Mouse (Mus musculus) neural tube, embryonic 12.5 days (tissue): Measurements from ENCODE around the gene Cbx5. TPM values are rescaled to one million over a fixed set of nuclear protein-coding genes. Genes with fewer than 3 reads are reported as not detected.
"Not testable (repeated sequence)": the region's sequence is repeated elsewhere in the genome, so short reads cannot be mapped to it uniquely, and the experiment has no call there.

ENCODE experiments used
- ATAC-seq: fragments of 200-750 bp; cut with Nextera tagmentation; 2 replicates; pipeline ENCODE4 v1.8.0; 2017; ENCODE audit warnings: low read depth, mild to moderate bottlenecking, moderate TSS enrichment, moderate library complexity; ENCODE audit not compliant: low FRiP score
- H3K27ac ChIP-seq: fragments of 300-500 bp; sonication (generic); 2 replicates; pipeline ENCODE4 v1.5.1; 2016
- H3K27me3 ChIP-seq: fragments of 300-500 bp; sonication (generic); replicated peaks from 2 replicates; pipeline ENCODE4 v1.6.1; 2016; ENCODE audit warnings: mild to moderate bottlenecking
- H3K36me3 ChIP-seq: fragments of 300-500 bp; sonication (generic); 2 replicates; pipeline ENCODE4 v1.6.1; 2016; ENCODE audit warnings: mild to moderate bottlenecking
- H3K4me1 ChIP-seq: fragments of 300-500 bp; sonication (generic); 2 replicates; pipeline ENCODE4 v1.6.1; 2016
- H3K4me2 ChIP-seq: fragments of 300-500 bp; sonication (generic); replicated peaks from 2 replicates; pipeline ENCODE4 v1.6.1; 2016; ENCODE audit warnings: mild to moderate bottlenecking
- H3K4me3 ChIP-seq: fragments of 300-500 bp; sonication (generic); 2 replicates; pipeline ENCODE4 v1.5.1; 2016
- H3K9ac ChIP-seq: fragments of 300-500 bp; sonication (generic); 2 replicates; pipeline ENCODE4 v1.6.1; 2016; ENCODE audit warnings: mild to moderate bottlenecking
- H3K9me3 ChIP-seq: fragments of 300-500 bp; sonication (generic); 2 replicates; pipeline ENCODE4 v1.6.1; 2016; ENCODE audit warnings: mild to moderate bottlenecking
- WGBS: fragments of 180-500 bp; shearing (Covaris S2); methylation state at CpG from one replicate; pipeline ENCODE4 v1.1.7; 2016; 5-methylcytosine and 5-hydroxymethylcytosine counted together
- polyA plus RNA-seq: library from polyadenylated mRNA; unstranded; fragments of >200 nt; fragmentation: Nextera tagmentation; extraction: Ambion mirVana; gene quantifications from 2 replicates; pipeline ENCODE4 v1.2.1, GENCODE M21; 2016

Cbx5 gene
- polyA plus RNA-seq, 1 experiment from 2014 or later = 149 TPM

- H3K27ac ChIP-seq = no peak overlapping the region
- no peaks in the 10 kb centered on the region for H3K9me3 ChIP-seq
These were observed 9.0 kb upstream of the Cbx5 start for GRCm38 (mm10) chr15:103248401-103249313.

GRCm38 (mm10) chr15:103247782-103248400 is 8.3 kb upstream of the Cbx5 start:
- no peak overlapping the region for H3K9ac ChIP-seq
- H3K27me3 ChIP-seq = no peaks in the 10 kb centered on the region
- ATAC-seq = no peak
- H3K4me1 ChIP-seq = peaks cover 11% of the 10 kb centered on the region
- H3K4me2 ChIP-seq = no peak overlapping the region
- peaks cover 57% of the 10 kb centered on the region for H3K36me3 ChIP-seq
- H3K9me3 ChIP-seq = no peaks in the 10 kb centered on the region
- H3K27ac ChIP-seq = no peak overlapping the region
- H3K4me3 ChIP-seq = no peak overlapping the region

More at GRCm38 (mm10) chr15:103248401-103249313, 9.0 kb upstream of the Cbx5 start:
- Histone ChIP-seq H3K4me2 (no peak overlapping the region), H3K27me3 (no peaks in the 10 kb centered on the region), H3K9ac (no peak overlapping the region), H3K4me3 (no peak overlapping the region), H3K4me1 (peaks cover 3% of the 10 kb centered on the region), H3K36me3 (peaks cover 49% of the 10 kb centered on the region)
- WGBS = 85% methylated on average over 28 of the region's 28 CpGs
- peak; percentile 41; the same call in 1 of the 2 replicates for ATAC-seq

DNA sequence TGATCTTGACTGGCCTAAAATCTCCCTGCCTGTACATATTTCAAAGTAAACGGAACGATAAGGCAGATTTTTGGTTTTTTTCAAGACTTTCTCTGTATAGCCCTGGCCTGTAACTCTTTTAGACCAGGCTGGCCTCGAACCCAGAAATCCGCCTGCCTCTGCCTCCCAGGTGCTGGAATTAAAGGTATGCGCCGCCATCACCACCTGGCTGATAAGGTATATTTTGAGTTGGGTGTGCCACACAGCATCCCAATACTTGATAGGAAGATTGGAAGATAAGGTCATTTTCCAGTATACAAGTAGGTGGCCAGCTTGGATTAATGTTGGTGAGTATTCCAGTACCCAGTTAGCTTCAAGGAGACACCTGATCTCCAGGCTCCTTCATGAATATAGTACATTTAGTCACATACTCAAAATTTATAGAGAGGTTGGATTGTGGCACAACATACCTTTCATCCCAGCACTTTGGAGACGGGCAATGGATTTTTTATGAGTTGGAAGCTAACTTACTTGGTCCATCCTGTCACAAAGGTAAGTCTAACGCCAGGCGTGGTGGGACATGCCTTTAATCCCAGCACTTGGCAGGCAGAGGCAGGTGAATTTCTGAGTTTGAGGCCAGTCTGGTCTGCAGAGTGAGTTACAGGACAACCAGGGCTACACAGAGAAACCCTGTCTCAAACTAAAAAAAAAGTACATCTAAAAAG is 7.6 kb upstream of the Cbx5 start:
- 90% methylated on average over 9 of the region's 9 CpGs for WGBS
- no peaks in the 10 kb centered on the region for H3K27me3 ChIP-seq
- ATAC-seq = no peak

DNA sequence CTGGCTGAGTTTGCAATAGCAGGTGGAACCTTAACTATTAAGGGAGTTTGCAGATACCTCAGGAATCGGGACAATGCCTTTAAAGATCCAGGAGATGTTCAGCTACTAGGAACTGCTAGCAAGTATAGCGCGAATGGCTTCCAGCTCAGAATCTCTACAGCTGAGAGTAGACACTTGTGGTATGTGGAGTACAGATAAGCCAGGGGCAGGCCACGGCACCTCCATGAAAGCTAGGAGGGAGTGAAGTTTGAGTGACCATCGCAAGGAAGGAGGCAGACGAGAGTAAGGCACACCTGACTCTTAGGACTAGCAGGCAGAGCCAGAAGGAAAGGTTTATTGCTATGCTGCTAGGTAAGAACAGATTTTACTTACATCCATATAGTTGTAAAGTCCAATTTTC is 6.0 kb upstream of the Cbx5 start:
- no peaks in the 10 kb centered on the region for H3K27me3 ChIP-seq
- H3K4me3 ChIP-seq = no peak overlapping the region
- peaks cover 24% of the 10 kb centered on the region for H3K4me1 ChIP-seq
- peaks cover 71% of the 10 kb centered on the region for H3K36me3 ChIP-seq
- no peak overlapping the region for H3K27ac ChIP-seq
- H3K9ac ChIP-seq = no peak overlapping the region
- no peaks in the 10 kb centered on the region for H3K9me3 ChIP-seq
- no peak overlapping the region for H3K4me2 ChIP-seq
- ATAC-seq = no peak
- WGBS = 79% methylated on average over 6 of the region's 6 CpGs

More for the DNA sequence above, 7.6 kb upstream of the Cbx5 start:
- H3K4me1 ChIP-seq = peaks cover 18% of the 10 kb centered on the region
- no peaks in the 10 kb centered on the region for H3K9me3 ChIP-seq
- no peak overlapping the region for H3K9ac ChIP-seq
- peaks cover 64% of the 10 kb centered on the region for H3K36me3 ChIP-seq
- H3K27ac ChIP-seq = no peak overlapping the region
- no peak overlapping the region for H3K4me2 ChIP-seq
- no peak overlapping the region for H3K4me3 ChIP-seq

DNA sequence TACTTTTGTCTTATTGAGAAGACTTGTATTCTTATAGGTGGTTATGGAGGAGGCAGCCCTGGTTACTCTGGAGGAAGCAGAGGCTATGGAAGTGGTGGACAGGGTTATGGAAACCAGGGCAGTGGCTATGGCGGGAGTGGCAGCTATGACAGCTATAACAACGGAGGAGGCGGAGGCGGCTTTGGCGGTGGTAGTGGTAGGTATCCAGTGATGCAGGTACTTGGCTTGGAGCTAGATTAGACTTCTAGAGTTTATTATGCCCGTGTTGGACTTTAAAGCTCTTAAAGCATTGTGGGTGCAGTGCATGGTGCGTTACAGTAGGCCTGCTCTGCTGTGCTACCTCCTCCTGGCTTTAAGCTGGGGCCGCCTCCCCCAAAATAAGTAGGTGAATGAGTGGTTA is 3.3 kb upstream of the Cbx5 start:
- Histone ChIP-seq H3K4me2 (peak overlapping the region; percentile 95), H3K27me3 (no peaks in the 10 kb centered on the region), H3K36me3 (peaks cover 56% of the 10 kb centered on the region), H3K9ac (peak overlapping the region; percentile 51; the same call in 1 of the 2 replicates), H3K27ac (no peak overlapping the region), H3K4me3 (peak overlapping the region; percentile 20; the same call in 1 of the 2 replicates), H3K9me3 (no peaks in the 10 kb centered on the region), H3K4me1 (peaks cover 33% of the 10 kb centered on the region)
- no peak for ATAC-seq
- 78% methylated on average over 8 of the region's 8 CpGs for WGBS

DNA sequence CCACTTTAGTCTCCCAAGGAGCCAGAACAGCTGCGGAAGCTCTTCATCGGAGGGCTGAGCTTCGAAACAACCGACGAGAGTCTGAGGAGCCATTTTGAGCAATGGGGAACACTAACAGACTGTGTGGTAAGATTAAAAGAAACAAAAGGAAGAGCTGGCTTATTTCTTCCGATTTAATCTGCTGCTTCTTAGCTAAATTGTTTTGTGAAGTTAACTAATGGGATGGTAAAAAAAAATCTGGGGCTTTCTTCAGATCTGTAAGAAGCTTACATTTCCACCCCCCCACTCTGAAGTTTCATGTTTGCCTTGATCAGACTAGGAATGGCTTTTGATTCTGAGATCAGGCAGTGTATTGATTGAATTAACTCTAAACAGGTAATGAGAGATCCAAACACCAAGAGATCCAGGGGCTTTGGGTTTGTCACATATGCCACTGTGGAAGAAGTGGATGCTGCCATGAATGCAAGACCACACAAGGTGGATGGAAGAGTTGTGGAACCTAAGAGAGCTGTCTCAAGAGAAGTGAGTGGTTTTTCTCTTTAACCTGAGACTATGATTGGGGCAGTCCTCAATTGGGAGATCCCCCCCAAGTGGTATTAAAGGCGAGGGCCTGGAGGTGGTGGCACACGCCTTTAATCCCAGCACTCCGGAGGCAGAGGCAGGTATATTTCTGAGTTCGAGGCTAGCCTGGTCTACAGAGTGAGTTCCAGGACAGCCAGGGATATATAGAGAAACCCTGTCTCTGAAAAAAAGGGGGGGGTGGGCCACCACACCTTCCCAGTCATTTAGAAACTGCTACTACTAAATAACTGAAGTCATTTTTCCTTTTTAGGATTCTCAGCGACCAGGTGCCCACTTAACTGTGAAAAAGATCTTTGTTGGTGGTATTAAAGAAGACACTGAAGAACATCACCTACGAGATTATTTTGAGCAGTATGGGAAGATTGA is 1.7 kb upstream of the Cbx5 start:
- Histone ChIP-seq H3K4me3 (peak overlapping the region; percentile 60), H3K27ac (peak overlapping the region; percentile 79), H3K36me3 (peaks cover 40% of the 10 kb centered on the region), H3K9ac (peak overlapping the region; percentile 69), H3K4me1 (peaks cover 33% of the 10 kb centered on the region), H3K4me2 (peak overlapping the region; percentile 95)
- WGBS = 14% methylated on average over 12 of the region's 12 CpGs
- not testable (repeated sequence) for ATAC-seq, H3K9me3 ChIP-seq, H3K27me3 ChIP-seq

GRCm38 (mm10) chr15:103240160-103241028 is 778 bp upstream of the Cbx5 start, which contains the start of gene Hnrnpa1:
Gene Hnrnpa1, plus strand, starts transcription at chr15:103240432.
- Histone ChIP-seq H3K36me3 (peaks cover 35% of the 10 kb centered on the region), H3K4me2 (peak within 1 kb of the TSS; percentile 95), H3K9ac (peak within 1 kb of the TSS; percentile 69), H3K27me3 (no peaks in the 10 kb centered on the region), H3K27ac (peak within 1 kb of the TSS; percentile 81), H3K4me3 (peak within 1 kb of the TSS; percentile 60), H3K4me1 (peaks cover 33% of the 10 kb centered on the region), H3K9me3 (no peaks in the 10 kb centered on the region)
- ATAC-seq = peak; percentile 94
- WGBS = under 1% methylated on average over 47 of the region's 47 CpGs

DNA sequence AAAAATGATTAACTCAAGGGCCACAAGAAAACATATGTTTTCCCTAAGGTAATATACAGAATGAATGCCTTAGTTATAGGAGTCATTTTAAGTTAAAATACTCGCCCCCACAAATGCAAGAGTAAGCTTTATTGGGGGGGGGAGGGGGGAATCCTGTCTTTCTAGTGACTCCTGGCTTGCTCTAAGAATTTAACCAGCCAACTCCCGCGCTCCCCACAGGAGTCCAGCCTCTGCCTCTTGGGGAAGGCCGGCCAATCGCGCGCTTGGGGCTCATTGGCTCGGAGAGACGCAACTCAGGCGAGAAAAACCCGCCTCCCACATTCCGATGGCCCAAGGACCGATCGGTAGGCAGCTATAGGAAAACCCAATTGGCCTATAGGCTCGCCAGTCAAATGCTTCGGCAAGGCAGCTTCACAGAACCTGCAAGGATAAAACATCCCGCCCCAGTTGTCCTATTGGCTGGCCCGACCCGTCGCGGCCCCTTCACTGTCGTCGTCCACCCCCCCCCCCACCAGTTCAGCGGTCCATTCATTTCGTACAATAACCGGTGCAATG is 409 bp downstream of the Cbx5 start:
- Histone ChIP-seq H3K9ac (peak overlapping the region; percentile 56), H3K4me2 (peak overlapping the region; percentile 62), H3K4me1 (peaks cover 33% of the 10 kb centered on the region), H3K4me3 (peak overlapping the region; percentile 60), H3K9me3 (no peaks in the 10 kb centered on the region), H3K27me3 (no peaks in the 10 kb centered on the region), H3K36me3 (peaks cover 32% of the 10 kb centered on the region), H3K27ac (peak overlapping the region; percentile 81)
- under 1% methylated on average over 26 of the region's 26 CpGs for WGBS
- ATAC-seq = peak; percentile 87

DNA sequence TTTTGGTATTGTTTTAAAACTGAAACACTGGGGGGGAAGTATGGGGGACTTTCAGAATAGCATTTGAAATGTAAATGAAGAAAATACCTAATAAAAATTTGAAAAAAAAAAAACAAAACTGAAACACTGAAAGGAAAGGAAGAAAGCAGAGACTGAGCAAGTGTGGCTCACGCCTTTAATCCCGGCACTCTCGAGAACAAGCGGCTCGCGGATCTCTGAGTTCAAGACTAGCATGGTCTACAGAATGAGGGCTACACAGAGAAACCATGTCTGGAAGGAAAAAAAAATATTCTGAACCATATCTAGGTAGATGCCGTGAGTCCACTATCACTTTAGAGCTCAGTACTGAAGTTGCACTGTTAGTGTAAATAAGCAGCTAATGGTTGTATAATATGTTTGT is 2.3 kb downstream of the Cbx5 start:
- ATAC-seq = no peak
- WGBS = 97% methylated on average over 7 of the region's 7 CpGs
- peaks cover 16% of the 10 kb centered on the region for H3K4me1 ChIP-seq
- H3K4me3 ChIP-seq = no peak overlapping the region
- no peak overlapping the region for H3K27ac ChIP-seq
- no peaks in the 10 kb centered on the region for H3K9me3 ChIP-seq
- H3K9ac ChIP-seq = no peak overlapping the region
- no peak overlapping the region; the same call in 1 of the 2 replicates for H3K4me2 ChIP-seq
- peaks cover 14% of the 10 kb centered on the region; the same call in 1 of the 2 replicates for H3K36me3 ChIP-seq
- no peaks in the 10 kb centered on the region for H3K27me3 ChIP-seq

DNA sequence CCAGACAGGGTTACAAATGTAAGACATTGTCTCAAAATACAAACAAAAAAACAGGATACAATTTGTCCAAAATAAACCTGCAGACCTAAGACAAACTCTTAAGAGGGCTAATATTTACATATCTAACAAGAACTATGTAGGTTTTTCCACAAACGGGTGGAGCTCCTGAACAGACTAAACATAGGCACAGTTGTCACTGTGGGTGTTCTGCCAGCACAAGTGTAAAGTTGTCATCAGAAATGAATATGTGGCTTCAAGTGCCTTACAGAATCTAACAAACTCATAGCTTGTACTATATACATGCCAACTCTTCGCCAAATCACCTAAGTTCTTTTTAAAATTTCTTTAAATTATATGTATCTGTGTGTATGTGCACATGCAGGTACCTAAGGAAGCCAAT is 6.5 kb downstream of the Cbx5 start:
- H3K4me2 ChIP-seq = no peak overlapping the region
- 89% methylated on average over 2 of the region's 2 CpGs for WGBS
- no peak for ATAC-seq
- peaks cover 6% of the 10 kb centered on the region; the same call in 1 of the 2 replicates for H3K36me3 ChIP-seq
- H3K27ac ChIP-seq = no peak overlapping the region
- H3K9ac ChIP-seq = no peak overlapping the region
- H3K9me3 ChIP-seq = no peaks in the 10 kb centered on the region
- peaks cover 1% of the 10 kb centered on the region; the same call in 1 of the 2 replicates for H3K4me1 ChIP-seq
- no peak overlapping the region for H3K4me3 ChIP-seq
- H3K27me3 ChIP-seq = no peaks in the 10 kb centered on the region
